Comparison of ENCODE assay signal across 9 mouse cellular contexts in the genomic region with DNA sequence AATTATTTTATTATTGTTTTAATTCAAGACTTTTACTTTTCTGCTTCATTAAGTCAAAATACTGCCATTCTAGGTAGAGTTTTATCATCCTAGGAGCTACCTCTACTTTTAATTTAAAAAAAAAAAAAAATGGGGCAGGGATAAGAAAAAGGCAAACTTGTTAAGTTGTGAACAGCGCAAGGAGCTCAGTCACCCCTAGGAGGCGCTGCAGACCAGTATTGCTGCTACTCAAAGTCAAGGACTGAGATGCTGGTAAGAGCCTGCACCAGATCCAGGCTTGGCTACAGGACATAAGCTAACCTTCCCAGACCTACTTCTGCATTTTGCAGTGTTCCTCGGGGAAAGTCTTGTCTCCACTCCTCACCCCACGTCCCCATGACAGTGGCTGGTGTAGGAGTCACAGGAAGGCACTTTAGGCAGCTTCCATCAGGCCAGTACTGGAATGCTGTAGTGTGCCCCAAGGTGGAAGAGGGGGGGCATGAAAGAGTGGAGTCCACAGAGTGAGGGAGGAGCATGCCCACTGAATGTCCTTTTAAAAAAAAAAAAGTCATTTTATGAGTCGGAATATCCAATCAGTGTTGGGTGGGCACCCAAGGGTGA. TPM values are rescaled to one million over a fixed set of nuclear protein-coding genes. Genes with fewer than 3 reads are reported as not detected.
DNase-seq lines count a peak whose midpoint lies in the region; ATAC-seq and TF ChIP-seq lines count a peak whose summit lies in the region.
"Had no signal": no experiment of that assay in that cellular context is flagged by ENCODE, and none has a peak within 500 bp of the region (broad histone marks: within the 10 kb centered on the region; RNA-seq: fewer than 3 reads in every experiment).

No protein-coding gene starts in this region.

- H3K4me3 ChIP-seq in neural tube, embryonic 15.5 days (replicated peaks) = no peak overlapping the region
- no peak overlapping the region for H3K4me3 ChIP-seq in left cerebral cortex, adult 2 months
- H3K4me3 ChIP-seq in midbrain, embryonic 14.5 days (replicated peaks; ENCODE audit: low read depth, low read length) = no peak overlapping the region
- H3K4me3 ChIP-seq: erythroblast, embryonic 14.5 days had no signal

- no peak overlapping the region for H3K9ac ChIP-seq in neural tube, embryonic 15.5 days (replicated peaks)
- H3K9ac ChIP-seq in midbrain, embryonic 14.5 days (replicated peaks; ENCODE audit: low read length) = no peak overlapping the region

- intact Hi-C loops in left cerebral cortex, adult 2 months (cut with DNase I) = loop anchor here (2.0 to 5.0 kb wide), 2 partner anchors 208 to 405 kb away; no protein-coding TSS in a partner anchor

- TF ChIP-seq CTCF in left cerebral cortex, adult 2 months (IDR thresholded peaks at IDR 0.05) = peak; percentile 89

- peaks cover 46% of the 10 kb centered on the region for H3K36me3 ChIP-seq in neural tube, embryonic 15.5 days
- H3K36me3 ChIP-seq in midbrain, embryonic 14.5 days (ENCODE audit: control insufficient read depth, insufficient read depth, low read length) = peaks cover 59% of the 10 kb centered on the region
- peaks cover 18% of the 10 kb centered on the region; the same call in 1 of the 2 replicates for H3K36me3 ChIP-seq in splenic B cell, adult 2 months (ENCODE audit: control insufficient read depth, insufficient read depth, low read length, poor library complexity, severe bottlenecking)

- DNase-seq in neural tube, embryonic 10.5 days (ENCODE audit: extremely low spot score, low spot score) = peak; percentile 78
- DNase-seq in c-Kit-negative CD71-positive TER-119-positive erythroid progenitor cells, embryonic 14.5 days (ENCODE audit: low read depth, low spot score) = peak; percentile 44
- DNase-seq in fibroblast of lung, adult 2 months (ENCODE audit: low read depth) = peak; percentile 77
- DNase-seq in heart, postnatal 4 days = peak; percentile 90
- DNase-seq in left cerebral cortex, adult 2 months (ENCODE audit: extremely low spot score in 1 of 2, low spot score in 2 of 2) = peak; percentile 67 to 76
- peak; percentile 86 for DNase-seq in midbrain, embryonic 14.5 days
- DNase-seq in splenic B cell, adult 2 months (ENCODE audit: low read depth, low spot score) = peak; percentile 87

- H3K4me2 ChIP-seq in neural tube, embryonic 15.5 days = no peak overlapping the region
- no peak overlapping the region for H3K4me2 ChIP-seq in midbrain, embryonic 14.5 days (ENCODE audit: low read length)

- H3K9me3 ChIP-seq in neural tube, embryonic 15.5 days (replicated peaks) = no peaks in the 10 kb centered on the region
- H3K9me3 ChIP-seq in midbrain, embryonic 14.5 days (ENCODE audit: control insufficient read depth, low read length) = no peaks in the 10 kb centered on the region

- no peak overlapping the region for H3K27ac ChIP-seq in neural tube, embryonic 15.5 days (replicated peaks)
- no peak overlapping the region for H3K27ac ChIP-seq in left cerebral cortex, adult 2 months
- no peak overlapping the region for H3K27ac ChIP-seq in midbrain, embryonic 14.5 days (replicated peaks; ENCODE audit: low read depth, low read length)

- peaks cover 4% of the 10 kb centered on the region; the same call in 1 of the 2 replicates for H3K4me1 ChIP-seq in neural tube, embryonic 15.5 days
- no peaks in the 10 kb centered on the region for H3K4me1 ChIP-seq in midbrain, embryonic 14.5 days (ENCODE audit: control insufficient read depth, insufficient read depth, low read length)

- WGBS in neural tube, embryonic 15.5 days = 66% methylated on average over 5 of the region's 5 CpGs
- WGBS in midbrain, embryonic 14.5 days = 71% methylated on average over 5 of the region's 5 CpGs

- no peak for ATAC-seq in neural tube, embryonic 15.5 days (ENCODE audit: low FRiP score)
- ATAC-seq in midbrain, embryonic 14.5 days (ENCODE audit: low FRiP score, low TSS enrichment) = 0 out of 2 replicates have a peak, but pooled peaks have one; percentile 27

- H3K27me3 ChIP-seq in neural tube, embryonic 15.5 days (replicated peaks) = no peaks in the 10 kb centered on the region
- no peaks in the 10 kb centered on the region for H3K27me3 ChIP-seq in midbrain, embryonic 14.5 days (ENCODE audit: control insufficient read depth, insufficient read depth, low read length)
- H3K27me3 ChIP-seq in splenic B cell, adult 2 months (ENCODE audit: control insufficient read depth, insufficient read depth, low read length, poor library complexity, severe bottlenecking) = no peaks in the 10 kb centered on the region

RNA-seq across cellular contexts. Expression of a gene that starts 17.4 kb away (rescaled TPM):
- polyA plus RNA-seq in neural tube, embryonic 15.5 days (2015; fragmentation: Nextera tagmentation; extraction: Ambion mirVana) = 10.4 and 15.2 TPM in 2 replicates
- 10 to 100 TPM; 16.3 to 17.2 TPM for total RNA-seq in heart, postnatal 4 days (2021)
- 1 to 10 TPM; 5.5 to 6.9 TPM for total RNA-seq in left cerebral cortex, adult 2 months (2021)
- 8.4 and 13.8 TPM in 2 replicates for polyA plus RNA-seq in midbrain, embryonic 14.5 days (2014; fragmentation: Nextera tagmentation; extraction: Ambion mirVana)

RNA-seq across cellular contexts. Expression of a gene that starts 38.5 kb away (rescaled TPM):
- polyA plus RNA-seq in neural tube, embryonic 15.5 days (2015; fragmentation: Nextera tagmentation; extraction: Ambion mirVana) = 169 and 180 TPM in 2 replicates
- total RNA-seq in heart, postnatal 4 days (2021) = 100 to 1,000 TPM; 282 to 291 TPM
- total RNA-seq in left cerebral cortex, adult 2 months (2021) = 100 to 1,000 TPM; 365 to 381 TPM
- 144 and 159 TPM in 2 replicates for polyA plus RNA-seq in midbrain, embryonic 14.5 days (2014; fragmentation: Nextera tagmentation; extraction: Ambion mirVana)

RNA-seq across cellular contexts. Expression of a gene that starts 43.3 kb away (rescaled TPM):
- polyA plus RNA-seq in neural tube, embryonic 15.5 days (2015; fragmentation: Nextera tagmentation; extraction: Ambion mirVana) = 1.3 TPM in 2 replicates
- total RNA-seq in heart, postnatal 4 days (2021) = 1 to 10 TPM in 1 of 2 experiments, under 1 TPM in 1; 0.50 to 1.0 TPM
- total RNA-seq in left cerebral cortex, adult 2 months (2021) = not detected
- not detected in 2 replicates for polyA plus RNA-seq in midbrain, embryonic 14.5 days (2014; fragmentation: Nextera tagmentation; extraction: Ambion mirVana)
